Mouse (Mus musculus): ENCODE data around the gene Rhot1.

GRCm38 (mm10) chr11:80163362-80164116 is 45.3 kb upstream of the Rhot1 start:
- TF ChIP-seq CTCF (IDR thresholded peaks at IDR 0.05; ENCODE audit: low read depth) (no peak), EP300 (optimal IDR thresholded peaks at IDR 0.05) (no peak)
